Mouse (Mus musculus): ENCODE results near the gene Fbll1.

DNA sequence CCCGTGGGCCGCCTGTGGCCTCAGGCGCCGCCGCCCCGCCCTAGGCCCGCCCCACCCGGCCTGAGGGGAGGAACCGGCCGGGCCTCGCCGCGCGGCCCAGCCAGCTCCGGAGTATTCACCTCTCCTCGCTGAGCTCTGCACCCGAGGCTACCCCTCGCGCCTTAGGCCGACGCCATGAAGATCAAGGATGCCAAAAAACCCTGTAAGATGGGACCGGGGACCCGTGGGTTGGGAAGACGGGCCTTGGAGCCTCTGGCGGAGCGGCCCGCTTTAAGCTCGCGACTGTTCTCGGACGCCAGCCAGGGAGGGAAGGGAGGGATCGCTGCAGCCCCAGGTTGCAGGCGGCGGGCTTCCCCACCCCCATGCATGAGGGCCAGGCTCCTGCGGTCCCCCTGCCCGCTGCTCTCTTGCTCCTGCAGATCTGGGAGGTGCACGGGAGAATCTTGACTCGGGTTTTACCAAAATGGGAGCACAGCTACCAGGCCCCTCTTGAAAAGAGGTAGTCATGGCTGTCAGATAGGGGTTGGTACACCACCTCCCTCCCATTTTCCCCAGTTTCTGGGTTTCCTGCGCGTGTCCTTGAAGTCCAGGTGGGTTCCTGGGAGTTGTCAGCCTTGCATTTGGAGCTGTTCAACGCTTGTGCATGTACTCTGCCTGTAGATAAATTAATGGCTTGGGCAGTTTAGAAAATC, 28.8 kb downstream of the Fbll1 start:
- TF ChIP-seq POLR2A (IDR thresholded peaks at IDR 0.05; ENCODE audit: borderline replicate concordance, extremely low read depth, insufficient read depth, insufficient read length, poor library complexity, severe bottlenecking) (no peak), CTCF (IDR thresholded peaks at IDR 0.05; ENCODE audit: borderline replicate concordance, extremely low read depth, insufficient read depth, insufficient read length) (no peak)
